Mouse (Mus musculus): Measurements from ENCODE around the gene Mylk3.

Mylk3 gene

DNA sequence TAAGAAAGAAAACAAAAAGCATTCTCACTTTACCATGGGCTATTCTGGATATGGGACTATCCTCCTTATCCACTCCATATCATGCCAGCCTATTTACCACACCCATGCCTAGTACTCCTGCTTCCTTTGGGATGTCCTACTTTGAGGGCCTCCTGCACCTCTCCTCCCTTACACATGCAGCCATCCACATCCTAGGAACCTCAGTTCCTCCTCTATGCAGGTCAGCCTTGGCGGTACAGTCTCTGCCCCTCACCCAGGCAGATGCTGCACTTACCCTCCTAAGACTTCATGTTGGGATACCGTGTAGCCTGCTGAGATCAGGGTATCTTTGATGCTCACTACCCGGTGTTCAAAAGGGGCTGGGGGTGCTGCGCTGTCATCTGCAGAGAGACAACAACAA is 32.9 kb downstream of the Mylk3 start:
- ChIA-PET POLR2A (no interaction called here), CTCF (no interaction called here)

DNA sequence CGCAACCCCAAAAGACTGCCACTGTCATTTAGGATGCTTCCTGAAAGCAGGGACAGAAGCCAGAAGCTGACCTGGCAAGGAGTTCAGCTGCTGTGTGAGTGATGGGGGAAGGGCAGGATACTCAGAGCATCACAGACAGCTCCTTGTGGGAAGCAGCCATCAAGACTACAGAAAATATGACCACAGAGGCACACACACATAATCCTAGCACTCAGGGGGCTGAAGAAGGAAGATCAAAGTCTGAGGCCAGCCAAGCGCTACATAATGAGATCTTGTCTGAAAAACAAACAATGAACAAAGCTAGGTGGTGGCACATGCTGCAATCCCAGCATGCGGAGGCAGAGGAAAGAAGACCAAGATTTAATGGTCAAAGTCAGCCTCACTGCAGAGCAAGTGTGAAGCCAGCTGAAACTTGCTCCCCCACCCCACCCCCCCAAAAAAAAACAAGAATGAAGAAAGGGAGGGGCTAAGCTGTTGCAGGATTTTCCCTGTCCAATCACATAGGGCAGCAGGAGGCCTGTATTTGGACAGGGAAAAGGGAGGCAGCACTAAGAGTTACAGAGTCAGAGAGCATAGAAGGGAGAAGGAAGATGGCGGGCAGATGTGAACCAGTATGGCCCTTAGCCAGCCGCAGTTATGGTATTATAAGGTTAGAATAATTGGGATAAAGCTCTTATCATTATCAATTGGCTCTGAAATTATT is 46.1 kb downstream of the Mylk3 start:
- ChIA-PET CTCF (interaction anchor here in 1 of 4 experiments (1.1 kb wide), 1 partner anchor 359 kb away, joined by 3 read pairs; no protein-coding TSS in a partner anchor), POLR2A (interaction anchor here in 1 of 4 experiments (1.2 to 2.1 kb wide), 3 partner anchors 14 to 40 kb away, joined by 3 to 4 read pairs (median 4); partner anchors contain the start of gene Vps35)

DNA sequence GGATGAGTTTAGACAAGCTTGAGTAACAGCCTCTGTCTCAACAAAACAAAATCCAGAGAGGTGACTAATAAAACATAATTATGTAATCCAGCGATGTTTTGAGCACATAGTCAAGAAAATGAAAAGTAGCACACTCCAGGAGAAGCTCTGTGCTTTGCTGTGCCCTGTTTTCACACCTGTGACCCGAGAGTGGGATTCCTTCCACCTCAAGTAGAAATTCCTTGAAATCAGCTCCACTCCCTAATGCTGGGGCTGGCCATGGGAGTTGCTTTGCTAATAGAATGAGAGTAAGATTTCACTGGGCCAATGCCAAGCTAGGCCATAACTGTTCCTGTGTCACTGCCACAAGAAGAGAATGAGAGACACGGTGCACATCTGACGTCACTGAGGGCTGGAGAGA is 48.5 kb downstream of the Mylk3 start:
- CTCF ChIA-PET, result no interaction called here
- POLR2A ChIA-PET, result no interaction called here

DNA sequence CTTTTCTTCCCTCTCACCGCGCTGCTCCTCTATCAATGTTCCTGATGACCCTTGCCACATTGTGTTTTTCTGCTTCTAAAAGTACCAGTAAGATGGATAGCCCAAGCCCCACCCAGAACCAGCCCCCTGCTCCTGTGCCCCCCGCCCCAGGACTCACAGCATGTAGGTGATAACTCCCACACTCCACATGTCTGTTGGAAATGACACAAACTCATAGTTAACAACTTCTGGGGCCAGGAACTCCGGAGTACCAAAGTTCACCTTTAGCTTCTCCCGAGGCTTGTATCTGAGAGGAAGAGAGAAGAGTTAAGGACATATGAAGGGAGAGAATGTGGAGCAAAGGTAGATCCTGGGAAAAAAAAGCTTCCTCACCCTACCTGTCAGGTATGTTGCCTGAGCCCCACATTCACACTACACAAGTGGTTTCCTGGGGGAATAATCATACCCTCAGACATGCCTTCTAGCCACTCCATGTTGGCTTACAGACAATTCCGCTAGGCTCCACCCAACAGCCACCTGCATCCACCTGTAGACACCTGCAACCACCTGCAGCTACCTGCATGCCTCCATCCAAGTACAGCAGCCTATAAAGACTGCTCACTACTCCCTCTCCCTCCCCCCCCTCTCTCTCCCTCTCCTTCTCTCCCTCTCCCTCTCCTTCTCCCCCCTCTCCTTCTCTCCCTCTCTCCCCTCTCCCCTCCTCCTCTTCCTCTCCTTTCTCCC is 49.8 kb downstream of the Mylk3 start:
- CTCF ChIA-PET, result no interaction called here
- POLR2A ChIA-PET, result no interaction called here

DNA sequence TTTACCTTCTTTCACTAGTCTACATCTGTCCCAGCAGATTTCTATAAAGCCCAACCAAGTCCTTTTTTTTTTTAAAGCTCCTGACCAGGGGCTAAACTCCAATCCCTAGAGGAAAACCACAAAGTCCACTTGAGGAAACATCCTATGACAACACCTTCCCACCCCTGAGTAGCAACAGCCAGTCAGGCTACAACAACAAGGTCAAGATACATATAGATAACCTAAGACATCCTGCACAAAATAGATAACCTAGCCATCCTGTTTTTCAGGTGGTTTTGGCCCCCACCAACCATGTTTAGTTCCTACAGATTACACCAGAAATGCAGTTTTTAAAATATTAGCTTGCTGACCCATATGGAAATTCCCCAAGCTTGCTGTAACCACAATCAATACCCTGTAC is 51.0 kb downstream of the Mylk3 start:
- CTCF ChIA-PET, result interaction anchor here in 1 of 4 experiments (0.6 kb wide), 2 partner anchors 15 to 88 kb away, joined by 3 to 4 read pairs; no protein-coding TSS in a partner anchor

GRCm38 (mm10) chr8:85329506-85329905 is 56.6 kb downstream of the Mylk3 start:
- CTCF ChIA-PET, result no interaction called here
- POLR2A ChIA-PET, result interaction anchor here in 2 of 4 experiments (0.5 to 1.2 kb wide), 4 partner anchors 20 to 1507 kb away, joined by 3 to 6 read pairs (median 4); no protein-coding TSS in a partner anchor

More for the DNA sequence above, 51.0 kb downstream of the Mylk3 start:
- POLR2A ChIA-PET, result interaction anchor here in 1 of 4 experiments (0.6 kb wide), 1 partner anchor 25 kb away, joined by 3 read pairs; no protein-coding TSS in a partner anchor

DNA sequence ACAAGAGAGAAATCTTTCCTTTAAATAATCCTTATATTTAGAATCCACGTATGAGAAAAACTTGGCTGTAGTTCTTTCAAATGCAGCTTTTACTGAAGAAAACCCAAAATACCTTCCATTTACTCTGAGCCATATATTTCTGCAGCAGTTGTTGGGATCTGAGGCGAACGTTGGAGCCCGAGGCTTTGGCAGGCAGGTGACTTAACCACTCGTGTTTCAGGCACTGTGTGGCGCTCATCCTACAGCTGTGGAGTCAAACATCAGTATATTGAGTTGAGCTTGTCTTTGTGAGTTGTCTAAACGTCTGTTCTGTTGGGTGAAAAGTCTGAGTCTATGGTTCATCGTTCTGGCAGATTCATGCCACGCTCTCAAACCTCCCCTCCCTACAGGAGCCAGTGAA is 59.1 kb downstream of the Mylk3 start:
- CTCF ChIA-PET, result interaction anchor here in 1 of 4 experiments (0.9 kb wide), 1 partner anchor 250 kb away, joined by 3 read pairs; no protein-coding TSS in a partner anchor
- POLR2A ChIA-PET, result interaction anchor here in 3 of 4 experiments (0.6 to 1.8 kb wide), 6 partner anchors 8 to 125 kb away, joined by 3 to 4 read pairs (median 3); no protein-coding TSS in a partner anchor

DNA sequence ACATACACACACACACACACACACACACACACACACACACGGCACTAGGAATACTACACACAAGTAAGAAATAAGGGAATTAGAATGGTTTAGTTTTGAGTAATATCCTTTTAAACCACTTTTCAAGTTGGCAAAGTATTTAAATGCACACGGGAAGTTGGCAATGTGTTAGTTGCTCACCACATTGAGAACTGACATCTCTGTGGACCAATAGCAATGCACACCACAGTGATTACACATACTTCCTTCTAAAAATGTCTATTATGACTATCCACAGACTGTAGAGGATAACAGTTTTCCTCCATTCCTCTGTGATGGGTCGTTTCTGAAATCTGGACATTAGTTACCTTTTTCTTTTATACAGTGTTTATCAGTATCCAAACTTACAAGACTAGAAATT is 63.1 kb downstream of the Mylk3 start:
- ChIA-PET CTCF (interaction anchor here in 2 of 4 experiments (0.6 to 0.7 kb wide), 2 partner anchors 20 to 339 kb away, joined by 3 read pairs; no protein-coding TSS in a partner anchor), POLR2A (no interaction called here)

DNA sequence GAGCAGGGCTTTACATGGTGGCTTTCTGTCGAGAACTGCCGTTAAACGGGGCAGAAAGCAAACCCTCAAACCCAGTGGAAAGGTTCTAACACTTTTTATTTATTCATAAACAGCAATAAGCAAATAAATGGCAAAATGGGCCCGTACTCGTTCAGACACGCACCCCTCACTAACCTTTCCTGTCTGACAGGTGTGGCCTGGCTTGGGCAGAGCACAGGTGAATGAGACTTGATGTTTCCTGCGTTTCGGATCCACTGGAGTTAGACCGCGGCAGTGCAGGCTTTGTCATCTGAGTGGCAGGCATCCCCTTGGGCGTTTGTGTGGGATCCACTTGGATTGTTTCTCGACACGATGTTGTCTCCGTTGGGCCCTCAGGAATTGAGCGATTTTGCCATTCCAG is 64.2 kb downstream of the Mylk3 start:
- CTCF ChIA-PET, result no interaction called here

GRCm38 (mm10) chr8:85318534-85318933 is 67.6 kb downstream of the Mylk3 start:
- ChIA-PET POLR2A (interaction anchor here in 2 of 4 experiments (0.6 to 1.8 kb wide), 3 partner anchors 8 to 18 kb away, joined by 3 to 5 read pairs (median 3); partner anchors contain the start of genes Orc6 (in 1 of the 2) and Vps35 (in 1 of the 2)), CTCF (no interaction called here)

More for the DNA sequence above, 64.2 kb downstream of the Mylk3 start:
- POLR2A ChIA-PET, result interaction anchor here in 2 of 4 experiments (0.6 to 1.3 kb wide), 4 partner anchors 12 to 626 kb away, joined by 3 to 8 read pairs (median 4); no protein-coding TSS in a partner anchor

DNA sequence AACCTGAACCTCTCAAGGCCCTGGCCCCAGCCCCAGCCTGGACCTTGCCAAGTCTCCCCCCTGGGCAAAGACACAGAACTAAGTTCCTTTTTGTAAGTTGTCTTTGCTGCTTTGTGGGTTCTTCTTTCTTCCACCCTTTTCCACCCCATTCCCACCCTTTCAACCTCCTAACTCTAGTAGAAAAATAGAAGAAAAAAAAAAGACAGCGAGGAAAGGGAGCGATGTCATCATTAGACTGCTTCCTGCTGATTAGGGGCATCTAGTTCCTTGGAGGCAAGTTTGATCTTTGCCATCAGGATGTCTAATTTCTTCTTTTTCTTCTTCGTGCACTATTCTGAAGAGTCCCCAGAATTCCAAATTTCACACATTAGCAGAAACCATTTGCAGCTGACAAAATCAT is 73.1 kb downstream of the Mylk3 start:
- ChIA-PET POLR2A (interaction anchor here in 3 of 4 experiments (0.5 to 1.7 kb wide), 5 partner anchors 10 to 160 kb away, joined by 3 to 7 read pairs (median 5); partner anchors contain the start of genes Orc6 (in 1 of the 3) and Vps35 (in 1 of the 3)), CTCF (interaction anchor here in 3 of 4 experiments (0.7 to 2.0 kb wide), 3 partner anchors 18 to 1095 kb away, joined by 3 to 6 read pairs (median 5); no protein-coding TSS in a partner anchor)

GRCm38 (mm10) chr8:85311743-85312142 is 74.4 kb downstream of the Mylk3 start:
- POLR2A ChIA-PET, result interaction anchor here in 3 of 4 experiments (0.8 to 1.7 kb wide), 3 partner anchors 11 to 955 kb away, joined by 5 to 9 read pairs (median 7); partner anchors contain the start of genes Orc6 (in 1 of the 3) and Vps35 (in 1 of the 3)

DNA sequence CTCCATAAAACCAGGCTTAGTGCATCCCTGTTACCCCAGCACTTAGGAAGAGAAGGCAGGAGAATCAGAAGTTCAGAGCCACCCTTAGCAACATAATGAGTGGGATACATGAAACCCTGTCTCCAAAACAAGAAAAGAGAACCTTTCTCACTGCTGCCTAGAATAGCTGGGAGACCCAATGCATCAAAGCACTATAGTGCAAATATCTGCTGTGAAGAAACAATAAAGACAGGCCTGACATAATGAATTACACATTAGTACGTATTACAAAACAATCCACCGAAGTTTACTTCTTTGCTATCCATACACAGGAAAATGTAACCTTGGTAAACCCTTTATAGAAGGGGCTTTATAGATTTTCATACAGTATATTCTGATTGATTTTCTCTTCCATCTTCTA is 77.6 kb downstream of the Mylk3 start:
- POLR2A ChIA-PET, result interaction anchor here (0.6 to 1.5 kb wide), 7 partner anchors 8 to 317 kb away, joined by 3 read pairs; no protein-coding TSS in a partner anchor

More at GRCm38 (mm10) chr8:85311743-85312142, 74.4 kb downstream of the Mylk3 start:
- CTCF ChIA-PET, result interaction anchor here in 3 of 4 experiments (0.7 to 2.0 kb wide), 5 partner anchors 17 to 1274 kb away, joined by 3 to 6 read pairs (median 3); no protein-coding TSS in a partner anchor

GRCm38 (mm10) chr8:85303531-85303930 is 82.6 kb downstream of the Mylk3 start:
- ChIA-PET CTCF (no interaction called here), POLR2A (interaction anchor here in 2 of 4 experiments (0.8 to 1.4 kb wide), 5 partner anchors 9 to 232 kb away, joined by 3 read pairs; partner anchors contain the start of gene Dhps (in 1 of the 2))

More for the DNA sequence above, 77.6 kb downstream of the Mylk3 start:
- CTCF ChIA-PET, result interaction anchor here in 1 of 4 experiments (1.1 kb wide), 1 partner anchor 88 kb away, joined by 3 read pairs; no protein-coding TSS in a partner anchor

DNA sequence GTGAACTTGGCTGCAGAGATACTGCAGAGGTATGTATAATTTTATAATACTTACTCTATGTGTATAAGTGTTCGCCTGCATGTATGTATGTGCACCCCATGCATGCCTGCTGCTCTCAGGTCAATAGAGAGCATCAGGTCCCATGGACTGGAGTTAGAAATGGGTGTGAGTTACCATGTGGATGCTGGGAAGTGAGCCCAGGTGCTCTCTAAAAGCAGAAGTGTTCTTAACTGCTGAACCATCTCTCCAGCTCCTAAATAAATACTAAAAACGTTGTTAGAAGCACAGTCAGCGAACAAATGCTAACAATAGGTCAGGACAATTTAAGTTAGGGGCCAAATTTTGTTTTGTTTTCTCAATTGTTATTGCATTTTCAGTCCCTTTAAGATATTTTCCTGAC is 83.2 kb downstream of the Mylk3 start:
- CTCF ChIA-PET, result interaction anchor here in 1 of 4 experiments (0.6 kb wide), 1 partner anchor 21 kb away, joined by 3 read pairs; no protein-coding TSS in a partner anchor
- POLR2A ChIA-PET, result interaction anchor here in 2 of 4 experiments (1.0 to 1.7 kb wide), 4 partner anchors 10 to 24 kb away, joined by 3 to 4 read pairs (median 3); no protein-coding TSS in a partner anchor

- ChIA-PET CTCF (interaction anchor here in 1 of 4 experiments (0.6 kb wide), 1 partner anchor 225 kb away, joined by 3 read pairs; no protein-coding TSS in a partner anchor), POLR2A (interaction anchor here in 3 of 4 experiments (0.6 to 3.6 kb wide), 6 partner anchors 8 to 273 kb away, joined by 3 to 18 read pairs (median 6); partner anchors contain the start of gene Man2b1 (in 1 of the 3))
Measured at GRCm38 (mm10) chr8:85301941-85302340, 84.2 kb downstream of the Mylk3 start.

DNA sequence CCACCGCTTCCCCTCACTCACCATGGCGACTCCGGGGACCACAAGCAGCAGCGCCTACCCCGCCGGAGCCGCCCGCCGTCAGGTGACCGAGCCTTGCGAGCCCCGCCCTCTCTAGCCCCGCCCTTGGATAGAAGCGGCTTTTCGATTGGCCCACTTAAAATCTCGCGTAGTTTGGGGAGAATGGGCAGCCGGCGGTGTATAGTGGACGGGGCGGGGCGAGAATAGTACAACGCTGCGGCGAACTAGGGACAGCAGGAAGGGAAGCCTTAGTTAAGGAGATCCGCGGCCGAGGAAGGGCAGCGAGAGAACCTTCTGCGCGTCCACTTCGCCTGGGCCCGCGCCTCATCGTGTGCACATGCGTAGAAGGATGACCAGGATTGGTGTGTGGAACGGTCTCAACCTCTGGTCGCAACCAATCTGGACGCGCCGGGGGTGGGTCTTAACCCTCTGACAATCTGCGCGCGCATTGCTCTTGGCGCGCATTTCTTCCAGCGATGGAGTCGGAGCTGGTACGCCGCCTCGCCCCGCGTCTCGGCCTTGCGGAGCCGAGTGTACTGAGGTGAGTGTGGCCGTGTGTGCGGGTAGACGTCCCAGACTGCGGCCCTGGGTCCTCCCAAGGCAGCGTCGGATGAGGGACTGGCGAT is 86.6 kb downstream of the Mylk3 start, which contains the start of the genes Orc6 and Vps35:
Gene Orc6 (plus strand): TSS at position 199 of the 644 bp plus-strand sequence.
Gene Vps35 (minus strand): TSS at position 369 of the 644 bp plus-strand sequence.
- ChIA-PET CTCF (interaction anchor here in 2 of 4 experiments (0.6 to 2.0 kb wide), 4 partner anchors 11 to 109 kb away, joined by 3 to 7 read pairs (median 3); no protein-coding TSS in a partner anchor), POLR2A (interaction anchor here (0.6 to 3.6 kb wide), 63 partner anchors 9 to 931 kb away, joined by 3 to 18 read pairs (median 4); partner anchors contain the start of genes Dhps (in 3 of the 4), Man2b1 (in 3 of the 4), Junb (in 2 of the 4) and Fbxw9 (in 1 of the 4))
